Mouse (Mus musculus): Measurements from ENCODE around the gene Ndufaf3.

GRCm38 (mm10) chr9:108517253-108517930, 49.8 kb downstream of the Ndufaf3 start:
- TF ChIP-seq CTCF (IDR thresholded peaks at IDR 0.05; ENCODE audit: low read depth) (no peak), EP300 (IDR thresholded peaks at IDR 0.05; ENCODE audit: low read depth) (0 out of 2 replicates have a peak, but pooled peaks have one; percentile 12)

Measured in heart, postnatal 0 days (tissue).